Mouse (Mus musculus) lung, embryonic 16.5 days (tissue): ENCODE results near the gene Cdh4. TPM values are rescaled to one million over a fixed set of nuclear protein-coding genes. Genes with fewer than 3 reads are reported as not detected.

Source experiments
- ATAC-seq: fragments of 200-750 bp; cut with Nextera tagmentation; 2 replicates; pipeline ENCODE4 v1.8.0; 2017; ENCODE audit warnings: low read depth, mild to moderate bottlenecking, moderate library complexity
- H3K27ac ChIP-seq: fragments of 300-500 bp; sonication (generic); 2 replicates; pipeline ENCODE4 v1.5.1; 2014; ENCODE audit warnings: mild to moderate bottlenecking, control low read depth, low read length
- H3K27me3 ChIP-seq: fragments of 300-500 bp; sonication (generic); 2 replicates; pipeline ENCODE4 v1.6.1; 2014; ENCODE audit warnings: low read depth, low read length, mixed read lengths; ENCODE audit not compliant: control insufficient read depth, insufficient read depth
- H3K36me3 ChIP-seq: fragments of 300-500 bp; sonication (generic); 2 replicates; pipeline ENCODE4 v1.6.1; 2014; ENCODE audit warnings: low read length; ENCODE audit not compliant: control insufficient read depth, insufficient read depth
- H3K4me1 ChIP-seq: fragments of 300-500 bp; sonication (generic); replicated peaks from 2 replicates; pipeline ENCODE4 v1.6.1; 2014; ENCODE audit warnings: low read length, mixed read lengths; ENCODE audit not compliant: control insufficient read depth, insufficient read depth
- H3K4me2 ChIP-seq: fragments of 300-500 bp; sonication (generic); 2 replicates; pipeline ENCODE4 v1.6.1; 2014; ENCODE audit warnings: low read depth, low read length, control low read depth
- H3K4me3 ChIP-seq: fragments of 300-500 bp; sonication (generic); 2 replicates; pipeline ENCODE4 v1.5.1; 2014; ENCODE audit warnings: mild to moderate bottlenecking, low read length, control low read depth
- H3K9ac ChIP-seq: fragments of 300-500 bp; sonication (generic); 2 replicates; pipeline ENCODE4 v1.6.1; 2014; ENCODE audit warnings: low read length, control low read depth
- H3K9me3 ChIP-seq: fragments of 300-500 bp; sonication (generic); 2 replicates; pipeline ENCODE4 v1.6.1; 2016; ENCODE audit warnings: low read length; ENCODE audit not compliant: control insufficient read depth
- WGBS: fragments of 180-500 bp; shearing (Covaris S2); extraction: QIAGEN DNeasy Blood & Tissue Kit; methylation state at CpG from one replicate; pipeline ENCODE4 v1.1.7; 2014; 5-methylcytosine and 5-hydroxymethylcytosine counted together
- polyA plus RNA-seq: library from polyadenylated mRNA; unstranded; fragments of >200 nt; fragmentation: Nextera tagmentation; extraction: Ambion mirVana; gene quantifications from 2 replicates; pipeline ENCODE4 v1.2.1, GENCODE M21; 2015

Gene Cdh4
- polyA plus RNA-seq, 1 experiment from 2014 or later, result 7.0 TPM

GRCm38 (mm10) chr2:179723401-179723800, 281.2 kb downstream of the Cdh4 start:
- Histone ChIP-seq H3K4me2 (no peak overlapping the region), H3K36me3 (no peaks in the 10 kb centered on the region), H3K27me3 (no peaks in the 10 kb centered on the region), H3K4me3 (no peak overlapping the region), H3K27ac (no peak overlapping the region), H3K9me3 (no peaks in the 10 kb centered on the region), H3K9ac (no peak overlapping the region), H3K4me1 (no peaks in the 10 kb centered on the region)
- no peak for ATAC-seq
- 87% methylated on average over 8 of the region's 8 CpGs for WGBS

DNA sequence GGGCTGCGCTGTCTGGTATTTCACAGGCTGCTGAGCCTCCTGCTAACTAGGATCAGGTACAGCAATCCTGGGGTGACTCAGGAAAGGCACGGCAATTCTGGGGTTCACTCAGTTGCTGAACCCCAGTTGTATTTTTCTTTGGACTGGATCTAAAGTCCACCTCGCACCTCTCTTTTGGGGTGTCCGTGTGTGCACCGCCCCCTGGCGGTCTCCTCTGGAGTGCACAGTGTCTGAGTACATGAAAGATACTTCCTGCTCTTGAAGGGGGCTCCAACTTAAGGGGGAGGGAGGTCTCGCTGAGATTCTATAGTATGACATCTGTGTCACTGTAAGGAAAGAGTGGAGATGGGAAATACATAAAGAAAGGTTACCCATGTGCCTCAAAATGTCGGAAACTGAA, 286.8 kb downstream of the Cdh4 start:
- Histone ChIP-seq H3K36me3 (no peaks in the 10 kb centered on the region), H3K4me1 (no peaks in the 10 kb centered on the region), H3K4me2 (no peak overlapping the region), H3K9me3 (no peaks in the 10 kb centered on the region), H3K4me3 (no peak overlapping the region), H3K9ac (no peak overlapping the region), H3K27ac (no peak overlapping the region), H3K27me3 (no peaks in the 10 kb centered on the region)
- 47% methylated on average over 8 of the region's 8 CpGs for WGBS
- no peak for ATAC-seq

GRCm38 (mm10) chr2:179729802-179730201, 287.6 kb downstream of the Cdh4 start:
- no peak overlapping the region for H3K4me2 ChIP-seq
- H3K36me3 ChIP-seq, result no peaks in the 10 kb centered on the region
- ATAC-seq, result no peak
- H3K4me3 ChIP-seq, result no peak overlapping the region
- no peaks in the 10 kb centered on the region for H3K4me1 ChIP-seq
- H3K27ac ChIP-seq, result no peak overlapping the region
- H3K9ac ChIP-seq, result no peak overlapping the region
- H3K27me3 ChIP-seq, result no peaks in the 10 kb centered on the region
- WGBS, result 71% methylated on average over 4 of the region's 4 CpGs
- no peaks in the 10 kb centered on the region for H3K9me3 ChIP-seq

- H3K9ac ChIP-seq, result no peak overlapping the region
- H3K36me3 ChIP-seq, result no peaks in the 10 kb centered on the region
- WGBS, result 44% methylated on average over 16 of the region's 16 CpGs
- H3K4me2 ChIP-seq, result no peak overlapping the region
- no peak for ATAC-seq
- no peak overlapping the region for H3K4me3 ChIP-seq
- no peaks in the 10 kb centered on the region for H3K27me3 ChIP-seq
- H3K9me3 ChIP-seq, result no peaks in the 10 kb centered on the region
- H3K4me1 ChIP-seq, result no peaks in the 10 kb centered on the region
- H3K27ac ChIP-seq, result no peak overlapping the region
Measured at GRCm38 (mm10) chr2:179733141-179733831, 291.1 kb downstream of the Cdh4 start.

DNA sequence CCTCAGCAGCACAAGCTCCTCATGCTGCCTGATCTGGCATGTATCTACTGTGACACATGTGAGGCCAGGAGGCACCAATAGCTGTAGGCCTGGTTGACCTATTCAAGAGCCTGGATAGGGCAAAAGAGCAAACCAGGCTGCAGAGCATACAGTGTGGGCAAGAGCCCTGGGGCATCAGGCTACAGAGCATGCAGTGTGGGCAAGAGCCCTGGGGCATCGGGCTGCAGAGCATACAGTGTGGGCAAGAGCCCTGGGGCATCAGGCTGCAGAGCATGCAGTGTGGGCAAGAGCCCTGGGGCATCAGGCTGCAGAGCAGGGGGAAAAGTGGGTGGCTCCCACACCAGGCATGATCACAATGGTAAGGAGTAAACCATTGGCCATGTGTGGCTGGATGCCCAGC, 300.2 kb downstream of the Cdh4 start:
- Histone ChIP-seq H3K36me3 (no peaks in the 10 kb centered on the region), H3K4me2 (no peak overlapping the region), H3K9ac (no peak overlapping the region), H3K27ac (no peak overlapping the region), H3K9me3 (no peaks in the 10 kb centered on the region), H3K4me3 (no peak overlapping the region), H3K4me1 (no peaks in the 10 kb centered on the region), H3K27me3 (no peaks in the 10 kb centered on the region; the same call in 1 of the 2 replicates)
- 70% methylated on average over 1 of the region's 1 CpGs for WGBS
- no peak for ATAC-seq

DNA sequence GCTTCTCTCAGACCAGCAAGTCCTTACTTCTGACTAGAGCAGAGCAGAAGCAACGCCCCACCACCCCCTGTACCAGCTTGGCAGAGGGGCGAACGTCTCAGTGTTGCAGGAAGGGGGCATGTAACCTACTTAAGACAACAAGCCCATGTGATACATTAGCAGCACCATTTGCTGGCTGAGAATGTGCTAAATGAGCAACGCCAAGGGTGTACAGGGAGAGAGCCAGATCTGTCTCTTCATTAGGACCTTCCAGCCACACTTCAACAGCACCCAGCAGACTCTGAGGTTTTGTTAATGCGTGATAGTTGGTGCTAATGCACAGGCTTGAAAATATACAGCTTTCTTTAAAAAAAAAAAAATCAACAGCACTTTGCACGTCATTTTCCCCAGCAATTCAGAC, 300.6 kb downstream of the Cdh4 start:
- Histone ChIP-seq H3K4me3 (no peak overlapping the region), H3K4me1 (no peaks in the 10 kb centered on the region), H3K9me3 (no peaks in the 10 kb centered on the region), H3K27me3 (no peaks in the 10 kb centered on the region; the same call in 1 of the 2 replicates), H3K36me3 (no peaks in the 10 kb centered on the region), H3K27ac (no peak overlapping the region), H3K4me2 (no peak overlapping the region), H3K9ac (no peak overlapping the region)
- 71% methylated on average over 6 of the region's 6 CpGs for WGBS
- no peak for ATAC-seq

DNA sequence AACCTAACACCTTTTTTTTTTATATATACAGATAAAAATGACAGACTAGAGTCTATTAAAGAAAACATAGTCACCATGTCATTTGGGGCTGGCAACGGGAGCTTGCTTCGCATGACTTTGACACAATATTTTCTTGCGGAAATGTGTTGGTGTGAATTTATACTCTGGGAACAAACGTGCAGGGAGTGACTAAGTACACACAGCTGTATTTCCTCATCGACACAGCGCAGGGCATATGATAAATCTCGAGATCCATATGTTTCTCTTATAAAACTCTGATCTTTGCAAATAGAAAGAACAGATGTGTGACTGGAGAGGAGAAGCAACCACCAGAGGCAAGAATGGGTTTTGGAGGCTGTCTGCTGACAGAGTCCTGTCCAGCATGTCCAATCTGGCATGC, 304.3 kb downstream of the Cdh4 start:
- no peak overlapping the region for H3K9ac ChIP-seq
- ATAC-seq, result peak; percentile 64; the same call in 1 of the 2 replicates
- no peaks in the 10 kb centered on the region for H3K4me1 ChIP-seq
- no peaks in the 10 kb centered on the region for H3K36me3 ChIP-seq
- H3K4me3 ChIP-seq, result no peak overlapping the region
- no peaks in the 10 kb centered on the region for H3K9me3 ChIP-seq
- no peak overlapping the region for H3K4me2 ChIP-seq
- WGBS, result 37% methylated on average over 7 of the region's 7 CpGs
- no peak overlapping the region for H3K27ac ChIP-seq
- peaks cover 4% of the 10 kb centered on the region; the same call in 1 of the 2 replicates for H3K27me3 ChIP-seq

DNA sequence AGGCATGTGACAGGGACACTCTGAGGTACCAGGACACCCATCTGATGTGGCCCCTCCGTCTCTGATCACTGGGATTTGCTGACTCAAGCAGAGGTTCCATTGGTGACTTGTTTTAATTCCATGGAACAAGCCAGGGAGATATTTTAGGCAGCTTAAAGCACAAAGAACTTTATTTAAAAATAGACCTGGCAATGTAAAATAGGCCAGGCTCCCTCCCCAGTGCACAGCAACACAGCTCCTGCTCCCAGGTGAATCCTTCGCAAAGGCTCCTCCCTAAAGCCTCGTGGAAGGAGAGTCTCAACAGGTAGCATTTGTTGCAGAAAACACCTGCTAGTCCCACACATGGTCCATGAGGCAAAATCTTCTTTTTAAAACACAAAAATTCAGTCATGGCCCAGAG, 307.2 kb downstream of the Cdh4 start:
- Histone ChIP-seq H3K9ac (no peak overlapping the region), H3K4me2 (no peak overlapping the region), H3K4me1 (no peaks in the 10 kb centered on the region), H3K36me3 (no peaks in the 10 kb centered on the region), H3K27me3 (peaks cover 4% of the 10 kb centered on the region; the same call in 1 of the 2 replicates), H3K27ac (no peak overlapping the region), H3K9me3 (no peaks in the 10 kb centered on the region), H3K4me3 (no peak overlapping the region)
- ATAC-seq, result no peak
- 55% methylated on average over 3 of the region's 3 CpGs for WGBS

DNA sequence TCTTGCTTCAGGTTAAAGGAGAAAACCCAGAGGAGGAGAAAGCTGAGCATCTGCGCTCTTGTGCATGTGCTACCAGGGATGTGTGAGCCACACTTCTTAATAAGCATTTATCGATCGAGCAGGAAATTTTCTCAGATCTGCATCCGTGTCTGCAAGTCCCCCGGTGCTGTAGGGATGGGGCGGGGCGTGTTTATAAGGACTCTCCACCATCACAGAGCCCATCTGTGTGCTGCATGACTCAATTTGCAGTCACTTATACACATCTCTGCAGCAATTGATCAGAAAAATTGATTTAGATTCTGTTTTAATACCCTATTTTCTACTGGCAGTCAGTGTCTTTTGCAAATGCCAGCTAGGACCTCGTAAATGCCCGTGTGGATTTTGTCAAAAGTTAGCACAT, 311.6 kb downstream of the Cdh4 start:
- no peak overlapping the region for H3K27ac ChIP-seq
- no peak overlapping the region for H3K4me3 ChIP-seq
- H3K36me3 ChIP-seq, result no peaks in the 10 kb centered on the region
- no peaks in the 10 kb centered on the region for H3K4me1 ChIP-seq
- H3K9me3 ChIP-seq, result no peaks in the 10 kb centered on the region
- H3K9ac ChIP-seq, result no peak overlapping the region
- no peaks in the 10 kb centered on the region for H3K27me3 ChIP-seq
- H3K4me2 ChIP-seq, result no peak overlapping the region
- 78% methylated on average over 9 of the region's 9 CpGs for WGBS
- no peak for ATAC-seq

- H3K27ac ChIP-seq, result no peak overlapping the region
- no peaks in the 10 kb centered on the region for H3K36me3 ChIP-seq
- no peaks in the 10 kb centered on the region for H3K9me3 ChIP-seq
- H3K9ac ChIP-seq, result no peak overlapping the region
- H3K4me3 ChIP-seq, result no peak overlapping the region
- ATAC-seq, result no peak
- H3K27me3 ChIP-seq, result no peaks in the 10 kb centered on the region
- H3K4me2 ChIP-seq, result no peak overlapping the region
- H3K4me1 ChIP-seq, result no peaks in the 10 kb centered on the region
- WGBS, result 57% methylated on average over 11 of the region's 11 CpGs
Measured at GRCm38 (mm10) chr2:179754776-179755175, 312.5 kb downstream of the Cdh4 start.
